Mouse (Mus musculus) testis, postnatal 14 days (tissue): ENCODE results near the gene Cdkal1.

ENCODE experiments used
- DNase-seq: peaks from one replicate; pipeline ENCODE4 v3.0.0; 2021; ENCODE audit warnings: low spot score

The Cdkal1 gene

GRCm38 (mm10) chr13:29855281-29856031 is at the start of gene Cdkal1:
Cdkal1 (minus strand) TSS chr13:29855674.
- peak; percentile 86 for DNase-seq

GRCm38 (mm10) chr13:29903341-29903740 is 47.9 kb upstream of the Cdkal1 start:
- no peak for DNase-seq

GRCm38 (mm10) chr13:29902676-29903075 is 47.2 kb upstream of the Cdkal1 start:
- DNase-seq = no peak

- no peak for DNase-seq
These were observed 46.2 kb upstream of the Cdkal1 start for GRCm38 (mm10) chr13:29901641-29902040.

- no peak for DNase-seq
These were observed 11.3 kb upstream of the Cdkal1 start for GRCm38 (mm10) chr13:29866780-29867179.

- no peak for DNase-seq
These were observed 8.9 kb upstream of the Cdkal1 start for GRCm38 (mm10) chr13:29864331-29864730.

- no peak for DNase-seq
These were observed 4.6 kb upstream of the Cdkal1 start for GRCm38 (mm10) chr13:29860087-29860486.

- no peak for DNase-seq
These were observed 2.0 kb upstream of the Cdkal1 start for GRCm38 (mm10) chr13:29857436-29857835.

- no peak for DNase-seq
These were observed 598 bp downstream of the Cdkal1 start for GRCm38 (mm10) chr13:29854876-29855275.

GRCm38 (mm10) chr13:29838409-29839047 is 16.9 kb downstream of the Cdkal1 start:
- DNase-seq = no peak

GRCm38 (mm10) chr13:29835170-29835569 is 20.3 kb downstream of the Cdkal1 start:
- DNase-seq = no peak

GRCm38 (mm10) chr13:29833751-29834150 is 21.7 kb downstream of the Cdkal1 start:
- no peak for DNase-seq

- DNase-seq = no peak
These were observed 24.3 kb downstream of the Cdkal1 start for GRCm38 (mm10) chr13:29831126-29831525.

- no peak for DNase-seq
These were observed 27.4 kb downstream of the Cdkal1 start for GRCm38 (mm10) chr13:29828032-29828431.

GRCm38 (mm10) chr13:29826469-29826868 is 29.0 kb downstream of the Cdkal1 start:
- DNase-seq = no peak

- no peak for DNase-seq
These were observed 29.4 kb downstream of the Cdkal1 start for GRCm38 (mm10) chr13:29826041-29826440.

- no peak for DNase-seq
These were observed 30.7 kb downstream of the Cdkal1 start for GRCm38 (mm10) chr13:29824797-29825196.

- DNase-seq = no peak
These were observed 31.1 kb downstream of the Cdkal1 start for GRCm38 (mm10) chr13:29824326-29824725.

GRCm38 (mm10) chr13:29823906-29824305 is 31.6 kb downstream of the Cdkal1 start:
- no peak for DNase-seq

- no peak for DNase-seq
These were observed 32.0 kb downstream of the Cdkal1 start for GRCm38 (mm10) chr13:29823487-29823886.

- DNase-seq = no peak
These were observed 35.4 kb downstream of the Cdkal1 start for GRCm38 (mm10) chr13:29819910-29820583.

- no peak for DNase-seq
These were observed 36.3 kb downstream of the Cdkal1 start for GRCm38 (mm10) chr13:29819147-29819546.

- DNase-seq = no peak
These were observed 37.2 kb downstream of the Cdkal1 start for GRCm38 (mm10) chr13:29818314-29818713.
